In genomic region chr4:129227170-129227984, GRCm38 (mm10) we compare ENCODE assay signal across 8 mouse cellular contexts. TPM values are rescaled to one million over a fixed set of nuclear protein-coding genes. Genes with fewer than 3 reads are reported as not detected.
DNase-seq lines count a peak whose midpoint lies in the region; ATAC-seq and TF ChIP-seq lines count a peak whose summit lies in the region.

No protein-coding gene starts in this region.

- H3K27me3 ChIP-seq in neural tube, embryonic 11.5 days (ENCODE audit: control insufficient read depth, insufficient read depth, low read length), result peaks cover 6% of the 10 kb centered on the region
- no peaks in the 10 kb centered on the region; the same call in 1 of the 2 replicates for H3K27me3 ChIP-seq in forebrain, embryonic 15.5 days
- peaks cover 78% of the 10 kb centered on the region for H3K27me3 ChIP-seq in limb, embryonic 10.5 days (ENCODE audit: low read depth, poor library complexity, severe bottlenecking)
- no peaks in the 10 kb centered on the region for H3K27me3 ChIP-seq in stomach, postnatal 0 days (ENCODE audit: control insufficient read depth, insufficient read depth, low read length)

- no peaks in the 10 kb centered on the region for H3K36me3 ChIP-seq in neural tube, embryonic 11.5 days (ENCODE audit: control insufficient read depth, insufficient read depth, low read length)
- H3K36me3 ChIP-seq in forebrain, embryonic 15.5 days, result no peaks in the 10 kb centered on the region
- peaks cover 14% of the 10 kb centered on the region for H3K36me3 ChIP-seq in limb, embryonic 10.5 days
- H3K36me3 ChIP-seq in stomach, postnatal 0 days (ENCODE audit: control insufficient read depth, insufficient read depth, low read length), result peaks cover 16% of the 10 kb centered on the region

- H3K4me2 ChIP-seq in neural tube, embryonic 11.5 days (ENCODE audit: low read depth), result peak overlapping the region; percentile 47
- H3K4me2 ChIP-seq in forebrain, embryonic 15.5 days (replicated peaks), result peak overlapping the region; percentile 55
- H3K4me2 ChIP-seq in stomach, postnatal 0 days (replicated peaks; ENCODE audit: low read depth), result peak overlapping the region; percentile 43

- no peak for TF ChIP-seq EP300 in stomach, postnatal 0 days (optimal IDR thresholded peaks at IDR 0.05)

- intact Hi-C loops in left cerebral cortex, postnatal 25 days (cut with DNase I), result no loop called here

- TF ChIP-seq CTCF in stomach, postnatal 0 days (IDR thresholded peaks at IDR 0.05; ENCODE audit: low read depth), result no peak

- peaks cover 40% of the 10 kb centered on the region for H3K4me1 ChIP-seq in neural tube, embryonic 11.5 days (ENCODE audit: control insufficient read depth, insufficient read depth, low read length)
- peaks cover 37% of the 10 kb centered on the region for H3K4me1 ChIP-seq in forebrain, embryonic 15.5 days
- peaks cover 64% of the 10 kb centered on the region for H3K4me1 ChIP-seq in limb, embryonic 10.5 days
- H3K4me1 ChIP-seq in stomach, postnatal 0 days (replicated peaks; ENCODE audit: control insufficient read depth, insufficient read depth), result peaks cover 18% of the 10 kb centered on the region

- peak; percentile 14; the same call in 1 of the 2 replicates for ATAC-seq in neural tube, embryonic 11.5 days (ENCODE audit: insufficient read depth, low FRiP score, low TSS enrichment)
- ATAC-seq in forebrain, embryonic 15.5 days (replicated peaks), result peak; percentile 50
- no peak for ATAC-seq in stomach, postnatal 0 days (ENCODE audit: low FRiP score, low TSS enrichment)
- no peak for ATAC-seq in erythroid progenitor cell, adult 5-6 weeks (replicated peaks; ENCODE audit: low FRiP score, poor library complexity, severe bottlenecking)

- no peak overlapping the region for H3K27ac ChIP-seq in neural tube, embryonic 11.5 days (ENCODE audit: low read depth, low read length)
- peak overlapping the region; percentile 46 for H3K27ac ChIP-seq in forebrain, embryonic 15.5 days (replicated peaks)
- H3K27ac ChIP-seq in limb, embryonic 10.5 days, result peak overlapping the region; percentile 58
- peak overlapping the region; percentile 63 for H3K27ac ChIP-seq in stomach, postnatal 0 days (replicated peaks)

- peak overlapping the region; percentile 53 for H3K9ac ChIP-seq in neural tube, embryonic 11.5 days (ENCODE audit: low read length)
- peak overlapping the region; percentile 47 for H3K9ac ChIP-seq in forebrain, embryonic 15.5 days (replicated peaks)
- peak overlapping the region; percentile 38; the same call in 1 of the 2 replicates for H3K9ac ChIP-seq in stomach, postnatal 0 days (ENCODE audit: low read length)

- H3K9me3 ChIP-seq in neural tube, embryonic 11.5 days (ENCODE audit: control insufficient read depth, low read length), result no peaks in the 10 kb centered on the region
- no peaks in the 10 kb centered on the region for H3K9me3 ChIP-seq in forebrain, embryonic 15.5 days
- H3K9me3 ChIP-seq in limb, embryonic 10.5 days (replicated peaks), result no peaks in the 10 kb centered on the region
- H3K9me3 ChIP-seq in stomach, postnatal 0 days (ENCODE audit: control insufficient read depth, low read length), result no peaks in the 10 kb centered on the region

- H3K4me3 ChIP-seq in neural tube, embryonic 11.5 days (ENCODE audit: low read depth, low read length), result peak overlapping the region; percentile 28
- H3K4me3 ChIP-seq in forebrain, embryonic 15.5 days, result peak overlapping the region; percentile 44
- H3K4me3 ChIP-seq in limb, embryonic 10.5 days, result peak overlapping the region; percentile 39
- H3K4me3 ChIP-seq in stomach, postnatal 0 days (ENCODE audit: low read depth, low read length), result peak overlapping the region; percentile 12; the same call in 1 of the 2 replicates

- peak; percentile 37 for DNase-seq in neural tube, embryonic 11.5 days (ENCODE audit: low spot score)
- no peak for DNase-seq in neural tube, embryonic 10.5 days (ENCODE audit: extremely low spot score, low spot score)
- no peak for DNase-seq in limb, embryonic 10.5 days (ENCODE audit: low spot score)
- no peak for DNase-seq in stomach, postnatal 0 days (ENCODE audit: low spot score)
- no peak for DNase-seq in frontal cortex, postnatal 14 days (ENCODE audit: low spot score in 2 of 2)
- no peak for DNase-seq in left cerebral cortex, postnatal 25 days (ENCODE audit: low spot score in 2 of 2)

- WGBS in neural tube, embryonic 11.5 days, result 7% methylated on average over 22 of the region's 22 CpGs
- 8% methylated on average over 22 of the region's 22 CpGs for WGBS in forebrain, embryonic 15.5 days
- WGBS in limb, embryonic 10.5 days, result 8% methylated on average over 22 of the region's 22 CpGs
- 23% methylated on average over 22 of the region's 22 CpGs for WGBS in stomach, postnatal 0 days

RNA-seq across cellular contexts. Expression of gene C77080, which starts 33.8 kb away (rescaled TPM):
- polyA plus RNA-seq in neural tube, embryonic 11.5 days (2014; fragmentation: Nextera tagmentation; extraction: Ambion mirVana), result 3.9 and 4.3 TPM in 2 replicates
- polyA plus RNA-seq in forebrain, embryonic 15.5 days (2015; fragmentation: Nextera tagmentation; extraction: Ambion mirVana), result 4.1 and 4.5 TPM in 2 replicates
- polyA plus RNA-seq in limb, embryonic 10.5 days (2016; fragmentation: Nextera tagmentation; extraction: Ambion mirVana), result 4.0 and 4.1 TPM in 2 replicates
- polyA plus RNA-seq in stomach, postnatal 0 days (2015; fragmentation: Nextera tagmentation; extraction: Ambion mirVana), result 9.6 and 10.3 TPM in 2 replicates
- not detected in 2 replicates for total RNA-seq in erythroid progenitor cell, adult 5-6 weeks (2015; ENCODE audit: low replicate concordance)
- total RNA-seq in erythroid progenitor cell, adult 5-6 weeks (2017; ENCODE audit: low replicate concordance), result not detected in 2 replicates
- 10 to 100 TPM; 19.5 to 28.2 TPM for total RNA-seq in left cerebral cortex, postnatal 25 days (2021)

RNA-seq across cellular contexts. Expression of gene Yars, which starts 37.8 kb away (rescaled TPM):
- 103 and 115 TPM in 2 replicates for polyA plus RNA-seq in neural tube, embryonic 11.5 days (2014; fragmentation: Nextera tagmentation; extraction: Ambion mirVana)
- polyA plus RNA-seq in forebrain, embryonic 15.5 days (2015; fragmentation: Nextera tagmentation; extraction: Ambion mirVana), result 106 and 115 TPM in 2 replicates
- 98.9 and 103 TPM in 2 replicates for polyA plus RNA-seq in limb, embryonic 10.5 days (2016; fragmentation: Nextera tagmentation; extraction: Ambion mirVana)
- polyA plus RNA-seq in stomach, postnatal 0 days (2015; fragmentation: Nextera tagmentation; extraction: Ambion mirVana), result 41.3 and 44.2 TPM in 2 replicates
- total RNA-seq in erythroid progenitor cell, adult 5-6 weeks (2015; ENCODE audit: low replicate concordance), result 21.0 and 29.9 TPM in 2 replicates
- total RNA-seq in erythroid progenitor cell, adult 5-6 weeks (2017; ENCODE audit: low replicate concordance), result 25.3 and 61.2 TPM in 2 replicates
- total RNA-seq in left cerebral cortex, postnatal 25 days (2021), result 10 to 100 TPM; 85.3 to 96.2 TPM

RNA-seq across cellular contexts. Expression of gene S100pbp, which starts 37.9 kb away (rescaled TPM):
- polyA plus RNA-seq in neural tube, embryonic 11.5 days (2014; fragmentation: Nextera tagmentation; extraction: Ambion mirVana), result 21.3 and 21.5 TPM in 2 replicates
- 15.3 and 17.2 TPM in 2 replicates for polyA plus RNA-seq in forebrain, embryonic 15.5 days (2015; fragmentation: Nextera tagmentation; extraction: Ambion mirVana)
- 29.7 and 34.5 TPM in 2 replicates for polyA plus RNA-seq in limb, embryonic 10.5 days (2016; fragmentation: Nextera tagmentation; extraction: Ambion mirVana)
- 3.7 and 4.5 TPM in 2 replicates for polyA plus RNA-seq in stomach, postnatal 0 days (2015; fragmentation: Nextera tagmentation; extraction: Ambion mirVana)
- total RNA-seq in erythroid progenitor cell, adult 5-6 weeks (2015; ENCODE audit: low replicate concordance), result 6.8 and 29.8 TPM in 2 replicates
- 8.1 and 11.6 TPM in 2 replicates for total RNA-seq in erythroid progenitor cell, adult 5-6 weeks (2017; ENCODE audit: low replicate concordance)
- total RNA-seq in left cerebral cortex, postnatal 25 days (2021), result 10 to 100 TPM; 37.8 to 41.2 TPM

Comparison
In these comparisons a context has a peak if more than half of its experiments do, and no peak if none do; other contexts are left out.
1. ATAC-seq: peak in neural tube, embryonic 11.5 days (single experiment) and forebrain, embryonic 15.5 days (single experiment); none in stomach, postnatal 0 days (single experiment) and erythroid progenitor cell, adult 5-6 weeks (single experiment).
2. Peak in every context shown above with its lines, with median percentiles within 50 percentile points of each other: H3K4me2 ChIP-seq, H3K4me3 ChIP-seq and H3K9ac ChIP-seq.